Mouse (Mus musculus): Measurements from ENCODE around the gene Klhdc7b. TPM values are rescaled to one million over a fixed set of nuclear protein-coding genes. Genes with fewer than 3 reads are reported as not detected.

The Klhdc7b gene
- total RNA-seq (2015) (not detected in 2 replicates), total RNA-seq (2017) (not detected in 2 replicates)

GRCm38 (mm10) chr15:89384617-89385016 lies at the start of gene Klhdc7b:
Gene Klhdc7b, plus strand, starts transcription at chr15:89384917.
- no peak for ATAC-seq (ENCODE audit: poor library complexity, severe bottlenecking)

DNA sequence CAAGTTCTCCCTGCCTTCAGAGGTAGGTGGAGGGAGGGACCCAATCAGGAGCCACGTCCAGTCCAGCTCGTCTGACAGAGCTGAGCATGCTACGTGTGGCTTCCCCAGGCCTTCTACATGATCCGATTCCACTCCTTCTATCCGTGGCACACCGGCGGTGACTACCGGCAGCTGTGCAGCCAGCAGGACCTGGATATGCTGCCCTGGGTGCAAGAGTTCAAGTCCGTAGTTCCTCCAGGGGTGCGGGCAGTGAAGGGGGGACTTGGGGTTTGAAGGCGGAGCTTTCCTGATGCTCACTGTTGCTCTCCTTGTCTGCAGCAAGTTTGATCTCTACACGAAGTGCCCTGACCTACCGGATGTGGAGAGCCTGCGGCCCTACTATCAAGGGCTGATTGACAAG lies 48.3 kb upstream of the Klhdc7b start:
- no peak for ATAC-seq (ENCODE audit: poor library complexity, severe bottlenecking)

- peak; percentile 75 for ATAC-seq (ENCODE audit: poor library complexity, severe bottlenecking)
Observed at GRCm38 (mm10) chr15:89339696-89340095, 45.0 kb upstream of the Klhdc7b start.

- ATAC-seq (ENCODE audit: poor library complexity, severe bottlenecking) = peak; percentile 43; the same call in 1 of the 2 replicates
Observed at GRCm38 (mm10) chr15:89340136-89340535, 44.6 kb upstream of the Klhdc7b start.

- no peak for ATAC-seq (ENCODE audit: poor library complexity, severe bottlenecking)
Observed at GRCm38 (mm10) chr15:89341678-89342077, 43.0 kb upstream of the Klhdc7b start.

GRCm38 (mm10) chr15:89343325-89343724 lies 41.4 kb upstream of the Klhdc7b start:
- no peak for ATAC-seq (ENCODE audit: poor library complexity, severe bottlenecking)

GRCm38 (mm10) chr15:89350447-89350846 lies 34.3 kb upstream of the Klhdc7b start:
- no peak for ATAC-seq (ENCODE audit: poor library complexity, severe bottlenecking)

GRCm38 (mm10) chr15:89351302-89351701 lies 33.4 kb upstream of the Klhdc7b start:
- ATAC-seq (ENCODE audit: poor library complexity, severe bottlenecking) = no peak

GRCm38 (mm10) chr15:89352054-89352453 lies 32.7 kb upstream of the Klhdc7b start:
- ATAC-seq (ENCODE audit: poor library complexity, severe bottlenecking) = no peak

DNA sequence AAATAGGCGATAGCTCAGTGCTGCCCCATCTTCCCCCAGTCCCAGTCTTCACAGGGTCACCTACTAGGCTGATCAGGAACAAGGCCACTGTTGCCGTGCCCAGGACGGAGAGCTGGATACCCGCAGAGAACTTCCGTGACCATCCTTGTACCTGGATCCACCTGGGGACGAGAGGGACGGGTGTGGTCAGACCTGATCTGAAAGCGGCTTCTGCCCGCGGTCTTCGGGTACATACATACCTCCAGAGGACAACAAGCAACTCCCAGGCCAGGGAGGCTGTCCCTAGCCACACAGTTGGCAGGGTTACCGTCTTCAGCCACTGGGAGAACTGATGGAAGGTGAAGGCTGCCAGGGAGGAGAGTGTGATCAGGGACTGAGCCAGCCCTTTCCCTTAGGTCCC lies 31.9 kb upstream of the Klhdc7b start:
- no peak for ATAC-seq (ENCODE audit: poor library complexity, severe bottlenecking)

- no peak for ATAC-seq (ENCODE audit: poor library complexity, severe bottlenecking)
Observed at GRCm38 (mm10) chr15:89353837-89354236, 30.9 kb upstream of the Klhdc7b start.

GRCm38 (mm10) chr15:89354455-89354854 lies 30.3 kb upstream of the Klhdc7b start:
- ATAC-seq (ENCODE audit: poor library complexity, severe bottlenecking) = no peak

GRCm38 (mm10) chr15:89355241-89356187 lies 29.2 kb upstream of the Klhdc7b start, which contains the start of the genes Lmf2 and Ncaph2:
Gene Lmf2, minus strand, starts transcription at chr15:89355659.
Gene Ncaph2, plus strand, starts transcription at chr15:89355719.
- ATAC-seq (ENCODE audit: poor library complexity, severe bottlenecking) = peak; percentile 88

- ATAC-seq (ENCODE audit: poor library complexity, severe bottlenecking) = peak; percentile 55
Observed at GRCm38 (mm10) chr15:89356372-89356771, 28.3 kb upstream of the Klhdc7b start.

GRCm38 (mm10) chr15:89358784-89359183 lies 25.9 kb upstream of the Klhdc7b start:
- no peak for ATAC-seq (ENCODE audit: poor library complexity, severe bottlenecking)

- no peak for ATAC-seq (ENCODE audit: poor library complexity, severe bottlenecking)
Observed at GRCm38 (mm10) chr15:89363051-89363450, 21.7 kb upstream of the Klhdc7b start.

GRCm38 (mm10) chr15:89365141-89365551 lies 19.6 kb upstream of the Klhdc7b start:
- no peak for ATAC-seq (ENCODE audit: poor library complexity, severe bottlenecking)

GRCm38 (mm10) chr15:89372068-89372467 lies 12.6 kb upstream of the Klhdc7b start:
- ATAC-seq (ENCODE audit: poor library complexity, severe bottlenecking) = no peak

GRCm38 (mm10) chr15:89372536-89372935 lies 12.2 kb upstream of the Klhdc7b start:
- no peak for ATAC-seq (ENCODE audit: poor library complexity, severe bottlenecking)

DNA sequence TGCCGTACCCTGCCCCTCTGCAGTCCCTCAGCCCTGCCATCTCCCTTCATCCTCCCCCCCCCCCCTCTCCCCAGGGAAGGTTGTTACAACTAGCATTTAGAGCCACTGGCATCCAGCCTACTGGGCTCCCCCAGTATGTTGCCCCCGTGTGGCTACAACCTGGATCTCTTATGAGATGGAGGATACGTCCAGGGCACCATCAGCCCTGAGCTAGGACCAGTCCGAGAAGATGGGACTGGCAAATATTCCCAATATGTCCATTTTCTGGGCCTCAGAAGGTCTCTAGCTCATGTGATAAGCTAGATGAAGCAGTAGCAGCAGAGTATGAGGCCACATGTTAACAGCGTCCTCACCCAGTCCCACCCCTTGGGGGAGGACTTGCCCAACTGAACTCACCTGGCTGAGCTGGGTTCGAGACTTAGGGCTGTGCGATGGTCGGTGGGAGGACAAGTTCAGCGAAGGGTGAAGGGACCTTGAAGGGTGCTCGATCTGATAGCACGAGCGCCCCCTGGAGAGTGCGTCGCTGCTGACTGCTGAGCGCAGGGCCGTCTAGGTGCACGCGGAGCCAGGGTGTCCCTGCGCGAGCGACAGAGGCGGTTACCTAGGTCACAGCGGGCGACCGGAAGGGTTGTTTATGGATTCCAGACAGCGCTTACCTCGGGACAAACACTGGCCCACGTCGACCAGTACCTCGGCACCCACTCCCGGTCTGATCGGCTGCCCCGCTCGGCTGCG lies 11.5 kb upstream of the Klhdc7b start:
- ATAC-seq (ENCODE audit: poor library complexity, severe bottlenecking) = peak; percentile 86

DNA sequence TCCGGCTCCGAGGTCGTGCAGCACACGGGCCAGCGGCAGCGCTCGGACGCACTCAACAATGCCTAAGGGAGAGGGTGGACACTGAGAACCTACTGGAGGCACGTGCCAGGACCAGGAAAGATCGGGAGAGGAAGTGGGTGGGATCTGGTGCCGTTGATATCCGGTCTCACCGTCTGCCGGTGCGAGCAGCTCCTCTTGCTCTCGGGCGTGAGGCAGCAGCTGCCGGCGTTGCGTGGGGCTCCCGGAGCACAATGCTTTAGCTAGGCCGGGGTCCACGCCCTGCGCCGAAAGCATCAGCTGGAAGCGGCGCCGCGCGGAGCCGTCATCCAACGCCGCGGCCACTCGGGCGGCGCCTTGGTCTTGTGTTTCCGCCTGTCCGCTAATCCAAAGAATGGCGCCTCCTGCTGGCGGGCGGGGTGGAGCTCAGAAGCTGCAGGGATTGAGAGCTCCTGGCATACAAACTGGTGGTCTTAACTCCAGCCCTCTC lies 10.9 kb upstream of the Klhdc7b start, which contains the start of gene Sco2:
TSS of gene Sco2 (minus strand) at position 85 of the 487 bp plus-strand sequence.
- ATAC-seq (ENCODE audit: poor library complexity, severe bottlenecking) = peak; percentile 79

Data from megakaryocyte, adult 5-6 weeks (primary cell).